Mouse (Mus musculus) testis, adult 2 months (tissue): ENCODE data around the gene Gm49395.

ENCODE experiments used
- CTCF ChIP-seq: fragments of 200-500 bp; IDR thresholded peaks from 2 replicates; pipeline ENCODE4 v1.5.1; 2012; ENCODE audit warnings: low read depth, mild to moderate bottlenecking, inconsistent platforms, low read length, moderate library complexity; ENCODE audit not compliant: control insufficient read depth, insufficient read depth, insufficient replicate concordance
- POLR2A ChIP-seq: fragments of 200-500 bp; IDR thresholded peaks from 2 replicates; pipeline ENCODE4 v1.6.1; 2012; ENCODE audit warnings: low read depth, mild to moderate bottlenecking, inconsistent platforms, low read length, moderate library complexity; ENCODE audit not compliant: control insufficient read depth

DNA sequence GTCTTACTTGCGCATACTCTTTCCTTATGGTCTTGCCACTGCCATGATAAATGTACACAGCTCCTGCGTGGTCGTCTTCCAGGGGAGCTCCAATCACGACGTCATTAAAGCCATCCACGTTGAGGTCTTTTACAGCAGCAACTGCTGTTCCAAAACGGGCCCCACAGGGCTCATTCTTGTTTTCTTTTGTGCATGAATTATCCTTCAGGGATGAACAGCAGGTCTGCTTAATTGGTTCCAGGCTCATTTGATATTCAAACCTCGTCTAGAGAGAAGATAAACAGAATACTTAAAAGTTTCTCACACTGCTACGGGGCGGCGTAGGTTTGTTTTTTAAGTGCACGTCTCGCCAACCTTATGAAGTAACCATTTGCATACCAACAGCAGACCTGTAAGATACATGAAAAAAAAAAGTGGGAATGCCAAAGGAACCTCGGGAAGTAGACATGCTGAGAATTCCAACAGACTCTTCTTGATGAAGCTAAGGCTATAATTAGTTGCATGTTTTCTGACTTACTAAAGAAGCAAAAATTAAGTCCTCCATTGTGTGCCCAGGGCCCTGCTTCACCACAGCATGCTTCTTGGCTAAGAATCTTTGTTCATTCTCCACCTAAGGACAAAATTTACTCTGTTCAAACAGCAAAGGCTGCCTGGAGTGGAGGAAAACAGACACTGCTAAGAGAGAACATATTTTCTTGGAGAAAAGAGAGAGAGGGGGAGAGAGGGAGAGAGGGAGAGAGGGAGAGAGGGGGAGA, 109.3 kb downstream of the Gm49395 start:
- TF ChIP-seq CTCF (no peak), POLR2A (no peak)
